Mouse (Mus musculus) MEL (cell line): ENCODE results near the gene Mier2. TPM values are rescaled to one million over a fixed set of nuclear protein-coding genes. Genes with fewer than 3 reads are reported as not detected.

Source experiments
- DNase-seq: peaks from one replicate; pipeline ENCODE4 v3.0.0; 2011; ENCODE audit warnings: low read depth, low spot score
- H3K27ac ChIP-seq: 2 replicates; pipeline ENCODE4 v1.5.1; 2012; ENCODE audit warnings: low read depth, mild to moderate bottlenecking, control low read depth, low read length, moderate library complexity; ENCODE audit not compliant: control insufficient read depth
- H3K27me3 ChIP-seq, 2 experiments: fragments of 150-350 bp in 1 of 2; sonication (generic) in 1 of 2; 2 replicates each; pipeline ENCODE4 v1.6.1; 2012; ENCODE audit warnings: low read length in 2 of 2, mild to moderate bottlenecking in 2 of 2, improper control_type of control experiment in 1 of 2, moderate library complexity in 1 of 2; ENCODE audit not compliant: insufficient read depth in 2 of 2, control insufficient read depth in 1 of 2
- H3K36me3 ChIP-seq, 2 experiments: 2 replicates each; pipeline ENCODE4 v1.6.1; 2012 to 2014; ENCODE audit warnings: low read length in 2 of 2, improper control_type of control experiment in 1 of 2, inconsistent platforms in 1 of 2, mild to moderate bottlenecking in 1 of 2; ENCODE audit not compliant: insufficient read depth in 2 of 2, control insufficient read depth in 1 of 2
- H3K4me1 ChIP-seq, 2 experiments: fragments of 150-350 bp in 1 of 2; sonication (generic) in 1 of 2; 2 replicates each; pipeline ENCODE4 v1.6.1; 2012; ENCODE audit warnings: low read length in 2 of 2, improper control_type of control experiment in 1 of 2, mild to moderate bottlenecking in 1 of 2; ENCODE audit not compliant: insufficient read depth in 2 of 2, control insufficient read depth in 1 of 2
- H3K4me3 ChIP-seq, 2 experiments: fragments of 150-350 bp in 1 of 2; sonication (generic) in 1 of 2; 2 replicates each; pipeline ENCODE4 v1.5.1; 2012; ENCODE audit warnings: low read depth in 2 of 2, low read length in 2 of 2, mild to moderate bottlenecking in 2 of 2, moderate library complexity in 2 of 2, control low read depth in 1 of 2, improper control_type of control experiment in 1 of 2; ENCODE audit not compliant: control insufficient read depth in 1 of 2, insufficient read depth in 1 of 2
- H3K79me2 ChIP-seq: 2 replicates; pipeline ENCODE4 v1.6.1; 2012; ENCODE audit warnings: mild to moderate bottlenecking, low read length, moderate library complexity; ENCODE audit not compliant: control insufficient read depth, poor library complexity, insufficient read depth
- H3K9ac ChIP-seq: 2 replicates; pipeline ENCODE4 v1.6.1; 2012; ENCODE audit warnings: low read depth, mild to moderate bottlenecking, control low read depth, low read length, moderate library complexity; ENCODE audit not compliant: control insufficient read depth, poor library complexity, severe bottlenecking
- H3K9me3 ChIP-seq: fragments of 150-350 bp; sonication (generic); replicated peaks from 2 replicates; pipeline ENCODE4 v1.6.1; 2012; ENCODE audit warnings: mild to moderate bottlenecking, low read length, improper control_type of control experiment, moderate library complexity; ENCODE audit not compliant: insufficient read depth
- BHLHE40 ChIP-seq: IDR thresholded peaks from 2 replicates; pipeline ENCODE4 v1.6.1; 2012; ENCODE audit warnings: low read depth, mild to moderate bottlenecking, inconsistent platforms, low read length, improper control_type of control experiment, borderline replicate concordance
- CTCF ChIP-seq, 3 experiments: IDR thresholded peaks in 2 of 3; conservative IDR thresholded peaks in 1 of 3; 2 replicates each; pipeline ENCODE4 v1.5.1; 2011 to 2012; ENCODE audit warnings: low read length in 3 of 3, low read depth in 2 of 3, mild to moderate bottlenecking in 2 of 3, improper control_type of control experiment in 1 of 3, inconsistent platforms in 1 of 3, mixed read lengths in 1 of 3, moderate library complexity in 1 of 3; ENCODE audit not compliant: control insufficient read depth in 1 of 3, insufficient read depth in 1 of 3, poor library complexity in 1 of 3, severe bottlenecking in 1 of 3
- EP300 ChIP-seq, 2 experiments: IDR thresholded peaks; 2 replicates each; pipeline ENCODE4 v1.6.1; 2011; ENCODE audit warnings: improper control_type of control experiment in 2 of 2, low read length in 2 of 2, low read depth in 1 of 2, mild to moderate bottlenecking in 1 of 2
- ETS1 ChIP-seq: IDR thresholded peaks from 2 replicates; pipeline ENCODE4 v1.6.1; 2012; ENCODE audit warnings: low read depth, mild to moderate bottlenecking, inconsistent platforms, low read length, improper control_type of control experiment, moderate library complexity
- JUND ChIP-seq: IDR thresholded peaks from 2 replicates; pipeline ENCODE4 v1.6.1; 2011; ENCODE audit warnings: low read depth, mild to moderate bottlenecking, improper control_type of control experiment, low read length
- MAFK ChIP-seq: IDR thresholded peaks from 2 replicates; pipeline ENCODE4 v1.6.1; 2011; ENCODE audit warnings: low read depth, mild to moderate bottlenecking, low read length, improper control_type of control experiment, borderline replicate concordance
- MEF2A ChIP-seq: IDR thresholded peaks from 2 replicates; pipeline ENCODE4 v1.6.1; 2014; ENCODE audit warnings: low read depth, mild to moderate bottlenecking, inconsistent platforms, low read length, improper control_type of control experiment; ENCODE audit not compliant: poor library complexity, insufficient replicate concordance, severe bottlenecking; ENCODE audit errors: extremely low read depth
- MXI1 ChIP-seq: IDR thresholded peaks from 2 replicates; pipeline ENCODE4 v1.6.1; 2011; ENCODE audit warnings: mild to moderate bottlenecking, low read depth, low read length, improper control_type of control experiment
- NRF1 ChIP-seq: IDR thresholded peaks from 2 replicates; pipeline ENCODE4 v1.6.1; 2014; ENCODE audit warnings: low read depth, mild to moderate bottlenecking, inconsistent platforms, low read length, improper control_type of control experiment, moderate library complexity; ENCODE audit not compliant: poor library complexity, insufficient read depth, severe bottlenecking
- POLR2A ChIP-seq, 2 experiments: IDR thresholded peaks; 2 replicates each; pipeline ENCODE4 v1.6.1; 2011 to 2012; ENCODE audit warnings: low read length in 2 of 2, mild to moderate bottlenecking in 2 of 2, control low read depth in 1 of 2, improper control_type of control experiment in 1 of 2, low read depth in 1 of 2, moderate library complexity in 1 of 2; ENCODE audit not compliant: control insufficient read depth in 1 of 2, insufficient read depth in 1 of 2, poor library complexity in 1 of 2
- POLR2AphosphoS2 ChIP-seq: IDR thresholded peaks from 2 replicates; pipeline ENCODE4 v1.6.1; 2011; ENCODE audit warnings: low read length, improper control_type of control experiment
- SIN3A ChIP-seq: IDR thresholded peaks from 2 replicates; pipeline ENCODE4 v1.6.1; 2012; ENCODE audit warnings: low read length, improper control_type of control experiment, inconsistent platforms
- SMC3 ChIP-seq: IDR thresholded peaks from 2 replicates; pipeline ENCODE4 v1.6.1; 2011; ENCODE audit warnings: low read depth, low read length, improper control_type of control experiment
- TCF12 ChIP-seq: IDR thresholded peaks from 2 replicates; pipeline ENCODE4 v1.6.1; 2014; ENCODE audit warnings: low read depth, mild to moderate bottlenecking, inconsistent platforms, low read length, improper control_type of control experiment, moderate library complexity
- UBTF ChIP-seq: IDR thresholded peaks from 2 replicates; pipeline ENCODE4 v1.6.1; 2012; ENCODE audit warnings: low read depth, mild to moderate bottlenecking, inconsistent platforms, low read length, improper control_type of control experiment, moderate library complexity, borderline replicate concordance; ENCODE audit not compliant: insufficient read depth
- USF2 ChIP-seq, 2 experiments: IDR thresholded peaks; 2 replicates each; pipeline ENCODE4 v1.6.1; 2011 to 2012; ENCODE audit warnings: improper control_type of control experiment in 2 of 2, low read length in 2 of 2, borderline replicate concordance in 1 of 2, inconsistent platforms in 1 of 2, low read depth in 1 of 2, mild to moderate bottlenecking in 1 of 2; ENCODE audit not compliant: insufficient read depth in 1 of 2
- ZC3H11A ChIP-seq: IDR thresholded peaks from 2 replicates; pipeline ENCODE4 v1.6.1; 2012; ENCODE audit warnings: low read depth, mild to moderate bottlenecking, inconsistent platforms, low read length, improper control_type of control experiment
- ZKSCAN1 ChIP-seq: IDR thresholded peaks from 2 replicates; pipeline ENCODE4 v1.6.1; 2012; ENCODE audit warnings: low read depth, mild to moderate bottlenecking, inconsistent platforms, low read length, improper control_type of control experiment, moderate library complexity
- ZMIZ1 ChIP-seq: IDR thresholded peaks from 2 replicates; pipeline ENCODE4 v1.6.1; 2012; ENCODE audit warnings: low read depth, mild to moderate bottlenecking, inconsistent platforms, low read length, improper control_type of control experiment, moderate library complexity
- ZNF384 ChIP-seq: IDR thresholded peaks from 2 replicates; pipeline ENCODE4 v1.6.1; 2012; ENCODE audit warnings: low read depth, mild to moderate bottlenecking, inconsistent platforms, low read length, improper control_type of control experiment
- polyA plus RNA-seq, 2 experiments: library from polyadenylated mRNA; stranded (reverse) in 1 of 2; unstranded in 1 of 2; fragments of >175 nt in 1 of 2; fragments of >200 nt in 1 of 2; gene quantifications; 2 replicates each; pipeline versions ENCODE4 v1.2.1 to v1.2.4; 2012; ENCODE audit warnings: low replicate concordance in 2 of 2, low read depth in 1 of 2; ENCODE audit not compliant: insufficient read length in 2 of 2, insufficient read depth in 1 of 2, missing spikeins in 1 of 2
- total RNA-seq: library from RNA; depleted of rRNA; stranded (reverse); fragments of 300-350 nt; gene quantifications from 2 replicates; pipeline ENCODE4 v1.2.3, GENCODE M21; 2012

Mier2 gene
- total and polyA plus RNA-seq, 3 experiments, result 24.8 to 36.2 TPM; not detected in 1

- TF ChIP-seq JUND, result no peak
- TF ChIP-seq USF2 (IDR thresholded peaks at IDR 0.05; ENCODE audit: borderline replicate concordance in 1 of 2, insufficient read depth in 1 of 2, low read depth in 1 of 2, low read length in 2 of 2), result no peak
- TF ChIP-seq BHLHE40, result no peak
- no peak for TF ChIP-seq SMC3
- TF ChIP-seq, all 39 proteins: peak for 0
Observed at GRCm38 (mm10) chr10:79573611-79574010, 18.6 kb upstream of the Mier2 start (continued).

GRCm38 (mm10) chr10:79571314-79571713, 16.3 kb upstream of the Mier2 start:
- Histone ChIP-seq H3K79me2 (no peaks in the 10 kb centered on the region), H3K9ac (no peak overlapping the region), H3K36me3 (no peaks in the 10 kb centered on the region), H3K4me3 (no peak overlapping the region), H3K27me3 (peaks cover 0 to 2% of the 10 kb centered on the region in 2 experiments; a peak in 1 of 4 replicates), H3K9me3 (no peaks in the 10 kb centered on the region), H3K27ac (no peak overlapping the region), H3K4me1 (no peaks in the 10 kb centered on the region)
- TF ChIP-seq JUND, result no peak
- no peak for TF ChIP-seq MEF2A
- no peak for TF ChIP-seq ZKSCAN1
- TF ChIP-seq SIN3A, result no peak
- TF ChIP-seq ZMIZ1, result no peak
- no peak for TF ChIP-seq ZNF384
- TF ChIP-seq CTCF (IDR thresholded peaks at IDR 0.05 in 2 of 3, conservative IDR thresholded peaks at IDR 0.05 in 1 of 3; ENCODE audit: control insufficient read depth in 1 of 3, insufficient read depth in 1 of 3, low read depth in 2 of 3, low read length in 3 of 3, poor library complexity in 1 of 3, severe bottlenecking in 1 of 3), result no peak
- TF ChIP-seq TCF12, result no peak
- TF ChIP-seq NRF1, result no peak
- no peak for TF ChIP-seq ETS1
- no peak for TF ChIP-seq POLR2AphosphoS2
- no peak for TF ChIP-seq UBTF
- TF ChIP-seq MAFK, result no peak
- TF ChIP-seq POLR2A (IDR thresholded peaks at IDR 0.05; ENCODE audit: control insufficient read depth in 1 of 2, insufficient read depth in 1 of 2, low read depth in 1 of 2, low read length in 2 of 2, poor library complexity in 1 of 2), result no peak
- no peak for TF ChIP-seq EP300 (IDR thresholded peaks at IDR 0.05; ENCODE audit: low read depth in 1 of 2, low read length in 2 of 2)
- no peak for TF ChIP-seq ZC3H11A
- TF ChIP-seq MXI1, result no peak
- no peak for TF ChIP-seq SMC3
- DNase-seq, result no peak
